ENCODE assay signal across 11 mouse cellular contexts in the genomic region with DNA sequence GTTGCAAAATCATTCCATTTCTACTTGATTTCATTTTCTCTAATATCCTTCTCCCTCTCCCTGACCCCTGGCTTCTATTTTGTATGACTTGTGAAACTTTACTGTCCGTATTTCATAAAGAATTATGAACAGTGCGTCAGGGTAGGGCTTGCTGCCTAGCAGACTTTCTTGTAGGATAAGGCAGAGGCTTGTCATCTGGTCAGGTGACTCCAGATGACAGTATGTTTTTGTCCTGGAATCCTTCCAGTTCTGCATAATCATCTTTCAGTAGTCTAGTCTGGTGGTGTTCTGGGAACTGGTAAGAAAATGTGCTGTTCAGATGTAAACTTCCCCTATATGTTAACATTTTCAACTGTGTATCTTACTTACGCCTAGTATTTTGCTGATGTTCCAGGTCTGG.
"Had no signal": no experiment of that assay in that cellular context is flagged by ENCODE, and none has a peak within 500 bp of the region (broad histone marks: within the 10 kb centered on the region; RNA-seq: fewer than 3 reads in every experiment).

No protein-coding gene starts in this region.

- DNase-seq: kidney, adult 2 months; kidney, postnatal 25 days; liver; lung, adult 2 months; lung, postnatal 14 days; thymus, adult 2 months; thymus, postnatal 36 days had no signal

- H3K4me2 ChIP-seq: midbrain, embryonic 13.5 days; neural tube, embryonic 12.5 days had no signal

- H3K27me3 ChIP-seq: midbrain, embryonic 13.5 days; neural tube, embryonic 12.5 days had no signal

- H3K4me1 ChIP-seq: neural tube, embryonic 12.5 days had no signal

- H3K27ac ChIP-seq: left cerebral cortex, adult 2 months; liver, embryonic 14.5 days; midbrain, embryonic 13.5 days; neural tube, embryonic 12.5 days had no signal

- ATAC-seq: midbrain, embryonic 13.5 days had no signal

- H3K4me3 ChIP-seq: left cerebral cortex, adult 2 months; midbrain, embryonic 13.5 days; neural tube, embryonic 12.5 days had no signal

- H3K9ac ChIP-seq: liver, embryonic 14.5 days; midbrain, embryonic 13.5 days; neural tube, embryonic 12.5 days had no signal

- H3K36me3 ChIP-seq: midbrain, embryonic 13.5 days; neural tube, embryonic 12.5 days had no signal

- H3K9me3 ChIP-seq: midbrain, embryonic 13.5 days; neural tube, embryonic 12.5 days had no signal
